Mouse (Mus musculus): ENCODE data around the gene Rbm6. TPM values are rescaled to one million over a fixed set of nuclear protein-coding genes. Genes with fewer than 3 reads are reported as not detected.

The Rbm6 gene
- 10 to 100 TPM; 16.4 to 19.1 TPM for total RNA-seq (2021)
- long read RNA-seq, experiment 1, partial matches to known transcripts = 1 of 8 reads
- long read RNA-seq, experiment 1, other reads (novel, unspliced or antisense) = 4 of 8 reads
- long read RNA-seq, experiment 2, partial matches to known transcripts = 2 of 14 reads
- long read RNA-seq, experiment 2, other reads (novel, unspliced or antisense) = 10 of 14 reads

GRCm38 (mm10) chr9:107873137-107873536 is at the start of gene Rbm6:
Gene Rbm6, minus strand, starts transcription at chr9:107873237.
- DNase-seq = no peak
- intact Hi-C loops (cut with DNase I) = no loop called here

DNA sequence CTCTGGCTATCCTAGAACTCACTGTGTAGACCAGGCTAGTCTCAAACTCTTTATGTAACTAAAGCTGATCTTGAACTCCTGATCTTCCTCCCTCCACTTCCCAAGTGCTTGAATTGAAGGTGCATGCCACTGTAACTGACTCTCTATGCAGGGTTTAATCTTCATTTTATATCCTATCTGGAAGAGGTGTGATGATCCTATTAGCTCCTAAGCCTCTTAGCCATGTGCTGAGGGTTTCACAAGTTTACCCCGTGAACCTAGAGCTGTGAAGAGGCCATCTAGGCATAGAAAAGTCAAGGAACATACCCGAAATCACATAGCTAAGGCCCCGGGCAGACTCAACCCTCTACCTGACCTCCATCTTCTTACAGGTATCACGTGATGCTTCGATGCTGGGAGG is 46.4 kb upstream of the Rbm6 start:
- intact Hi-C loops (cut with DNase I) = no loop called here
- DNase-seq = no peak

DNA sequence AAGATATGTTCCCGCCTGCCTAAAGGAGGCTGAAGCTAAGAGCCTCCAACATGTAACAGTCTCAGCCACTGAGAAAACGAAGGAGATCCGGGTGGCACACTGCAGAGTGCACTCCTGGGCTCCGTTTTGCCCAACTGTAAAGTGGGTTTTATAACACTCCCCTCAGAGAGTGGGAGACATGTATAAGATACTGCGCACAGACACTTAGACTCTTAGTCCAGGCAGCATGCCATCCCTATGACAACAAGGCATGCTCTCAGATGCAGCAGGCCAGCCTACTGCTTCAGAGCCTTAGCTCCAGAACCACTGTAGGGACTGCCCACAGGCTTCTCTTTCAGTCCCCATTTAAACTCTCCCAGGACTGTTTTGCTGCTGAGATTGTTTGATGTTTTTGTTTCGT is 45.8 kb upstream of the Rbm6 start:
- no peak for DNase-seq
- intact Hi-C loops (cut with DNase I) = no loop called here

- DNase-seq = no peak
Measured at GRCm38 (mm10) chr9:107917895-107918608, 45.0 kb upstream of the Rbm6 start.

DNA sequence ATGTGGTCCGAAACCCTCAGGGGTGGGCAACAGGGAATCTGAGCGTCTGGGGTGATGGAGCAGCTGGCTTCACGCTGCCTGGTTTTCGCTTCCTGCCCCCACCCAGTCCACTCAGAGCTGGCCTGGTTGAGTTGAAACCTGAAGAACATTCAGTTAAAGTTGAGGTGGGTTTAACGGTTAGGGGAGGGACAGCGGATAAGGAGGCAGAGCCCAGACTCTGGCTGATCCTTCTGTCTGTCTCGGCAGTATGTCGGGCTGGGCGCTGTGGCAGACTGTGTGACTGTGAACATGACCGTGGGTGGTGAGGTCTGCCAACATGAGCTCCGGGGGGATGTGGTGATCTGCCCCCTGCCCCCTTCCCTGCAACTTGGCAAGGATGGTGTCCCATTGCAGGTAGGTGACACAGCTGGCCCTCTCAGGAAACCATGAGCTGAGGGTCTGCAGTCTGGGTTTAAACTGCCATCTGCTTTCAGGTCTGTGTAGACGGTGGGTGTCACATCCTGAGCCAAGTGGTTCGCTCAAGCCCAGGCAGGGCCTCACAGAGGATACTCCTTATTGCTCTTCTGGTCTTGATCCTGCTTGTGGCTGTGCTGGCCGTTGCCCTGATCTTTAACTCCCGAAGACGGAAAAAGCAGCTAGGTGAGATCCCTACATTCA is 41.9 kb upstream of the Rbm6 start:
- no peak for DNase-seq
- intact Hi-C loops (cut with DNase I) = no loop called here

More at GRCm38 (mm10) chr9:107917895-107918608, 45.0 kb upstream of the Rbm6 start:
- intact Hi-C loops (cut with DNase I) = no loop called here

DNA sequence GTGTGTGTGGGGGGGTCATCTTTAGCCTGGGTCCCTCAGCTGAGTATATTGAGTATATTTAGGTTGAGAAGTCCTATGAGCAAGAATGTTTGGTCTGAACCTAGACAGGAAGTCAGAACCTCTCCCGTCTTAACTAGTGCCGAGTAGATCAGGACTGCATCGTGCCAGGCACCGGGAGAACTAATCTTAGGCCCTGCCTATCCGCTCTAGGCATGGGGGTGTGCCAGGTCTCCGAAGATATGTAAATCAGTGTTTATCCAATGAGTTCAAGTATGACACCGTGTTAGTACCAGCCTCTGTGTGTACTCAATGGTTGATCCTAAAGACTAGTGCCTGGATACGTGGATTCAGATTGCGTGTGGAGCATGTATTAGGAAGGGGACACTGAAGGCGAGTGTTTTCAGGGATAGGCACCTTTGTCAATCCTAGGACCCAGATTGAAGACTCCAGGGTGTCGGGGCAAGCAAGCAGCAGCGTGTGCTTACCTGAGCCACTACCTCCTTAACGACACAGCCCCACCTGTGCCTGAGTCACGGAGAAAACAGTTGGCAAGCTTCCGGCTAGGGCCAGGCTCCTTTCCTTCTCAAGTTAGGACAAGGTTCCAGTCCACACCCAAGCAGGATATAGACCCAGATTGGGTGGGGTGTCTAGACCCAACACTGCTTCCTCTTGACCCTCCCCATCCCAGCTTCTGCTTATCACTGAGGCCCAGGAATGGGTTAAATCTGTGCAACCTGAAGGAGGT is 37.2 kb upstream of the Rbm6 start:
- no peak for DNase-seq
- intact Hi-C loops (cut with DNase I) = loop anchor here (2.0 kb wide), 1 partner anchor 73 kb away; the partner anchor contains the start of gene Gm20661

DNA sequence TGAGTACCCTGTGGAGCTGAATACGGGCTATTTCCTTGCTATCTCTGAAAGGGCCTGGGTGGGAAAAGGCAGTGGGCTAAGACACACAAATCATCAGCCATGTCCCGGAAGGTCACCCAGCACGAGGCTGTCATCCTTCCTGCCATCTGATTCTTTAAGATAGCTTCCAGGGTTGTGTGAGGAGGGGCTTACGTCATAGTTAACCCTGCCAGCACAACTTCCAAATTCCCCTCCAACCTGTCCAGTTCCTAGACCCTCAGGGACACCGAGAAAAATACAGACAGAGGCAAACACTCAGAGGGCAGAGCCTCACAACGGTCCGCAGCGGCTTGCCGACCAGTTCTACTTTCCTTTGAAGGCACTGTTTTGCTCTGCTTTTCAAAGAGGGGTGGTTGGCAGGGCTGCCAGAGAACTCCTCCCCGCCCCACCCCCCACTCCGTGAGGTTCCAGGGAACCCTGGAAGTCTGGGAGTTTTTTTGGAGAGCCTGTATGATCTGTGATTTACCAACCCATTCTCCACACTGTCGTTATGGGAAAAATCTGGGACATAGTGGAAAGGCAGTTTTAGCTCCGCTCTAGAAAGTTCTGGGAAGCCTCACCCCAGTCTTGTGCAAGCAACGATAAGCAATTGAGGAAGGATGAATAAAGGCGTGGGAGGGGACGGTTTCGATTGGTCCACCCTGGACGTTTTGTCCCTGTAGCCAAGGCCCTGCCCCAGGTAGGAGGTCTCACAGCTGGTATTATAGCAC is 35.5 kb upstream of the Rbm6 start:
- DNase-seq = no peak
- intact Hi-C loops (cut with DNase I) = no loop called here

DNA sequence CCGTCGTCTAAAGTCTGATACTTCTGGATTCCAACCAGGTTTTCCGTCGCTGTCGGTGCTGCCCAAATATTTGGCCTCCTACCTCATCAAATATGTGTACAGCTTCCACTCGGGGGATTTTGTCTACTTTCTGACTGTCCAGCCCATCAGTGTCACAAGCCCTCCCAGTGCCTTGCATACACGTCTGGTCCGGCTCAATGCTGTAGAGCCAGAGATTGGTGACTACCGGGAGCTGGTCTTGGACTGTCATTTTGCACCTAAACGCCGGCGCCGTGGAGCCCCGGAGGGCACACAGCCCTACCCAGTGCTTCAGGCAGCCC is 34.7 kb upstream of the Rbm6 start:
- intact Hi-C loops (cut with DNase I) = no loop called here
- no peak for DNase-seq

- intact Hi-C loops (cut with DNase I) = no loop called here
- DNase-seq = peak in 1 of 2 experiments; percentile 32
Measured at GRCm38 (mm10) chr9:107906967-107907800, 34.1 kb upstream of the Rbm6 start.

DNA sequence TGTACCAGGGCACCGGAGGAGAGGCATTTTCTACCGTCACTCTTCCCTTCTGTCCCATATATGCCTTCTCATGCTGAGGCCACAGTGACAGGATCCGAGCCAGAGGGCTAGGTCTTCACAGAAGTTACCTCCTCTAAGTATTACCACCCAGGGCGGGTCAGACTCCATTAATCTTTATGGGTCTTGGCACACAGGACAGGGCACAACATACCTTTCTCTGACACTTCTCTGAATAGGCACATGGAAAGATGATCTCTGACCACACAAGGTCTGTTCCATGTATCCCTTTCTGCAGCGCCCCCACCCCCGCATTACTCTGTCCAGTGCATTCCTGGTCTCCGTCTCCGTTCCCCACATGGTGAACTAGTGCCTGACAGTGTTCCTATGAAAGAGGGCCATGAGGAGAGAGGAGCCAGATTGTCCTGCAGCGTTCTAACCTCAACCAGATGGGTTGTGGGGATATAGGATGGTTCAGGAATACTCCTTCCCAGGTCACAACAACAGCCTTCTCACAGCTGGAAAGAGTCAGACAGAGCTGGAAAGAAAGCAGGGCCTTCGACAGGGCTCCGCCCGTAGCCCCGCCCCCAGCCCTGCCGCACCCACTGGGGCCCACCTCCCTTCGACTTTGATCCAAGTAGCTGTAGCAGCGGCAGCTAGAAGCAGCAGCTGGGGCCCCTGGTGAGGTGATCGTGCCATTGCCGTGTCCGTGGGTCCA is 33.4 kb upstream of the Rbm6 start, which contains the start of gene Mst1r:
Gene Mst1r (plus strand): TSS at position 622 of the 715 bp plus-strand sequence.
- intact Hi-C loops (cut with DNase I) = no loop called here

GRCm38 (mm10) chr9:107904726-107905125 is 31.7 kb upstream of the Rbm6 start:
- intact Hi-C loops (cut with DNase I) = loop anchor here (1.0 to 5.0 kb wide), 3 partner anchors 59 to 162 kb away; partner anchors contain the start of gene Amigo3
- peak; percentile 88 to 89 for DNase-seq

More for the DNA sequence above, 33.4 kb upstream of the Rbm6 start, which contains the start of gene Mst1r:
- DNase-seq = peak; percentile 68 to 79

DNA sequence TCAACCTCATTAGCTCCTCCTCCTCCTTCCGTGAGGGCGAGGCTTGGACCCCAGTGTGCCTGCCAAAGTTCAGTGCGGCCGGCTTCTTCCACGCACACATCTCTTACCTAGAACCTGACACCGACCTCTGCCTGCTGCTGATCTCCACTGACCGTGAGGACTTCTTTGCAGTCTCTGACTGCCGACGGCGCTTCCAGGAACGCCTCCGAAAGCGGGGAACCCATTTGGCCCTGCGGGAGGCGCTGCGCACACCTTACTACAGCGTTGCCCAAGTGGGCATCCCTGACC is 28.5 kb upstream of the Rbm6 start:
- intact Hi-C loops (cut with DNase I) = loop anchor here (5.0 kb wide), 1 partner anchor 151 kb away; the partner anchor contains the start of gene Amigo3
- DNase-seq = no peak

DNA sequence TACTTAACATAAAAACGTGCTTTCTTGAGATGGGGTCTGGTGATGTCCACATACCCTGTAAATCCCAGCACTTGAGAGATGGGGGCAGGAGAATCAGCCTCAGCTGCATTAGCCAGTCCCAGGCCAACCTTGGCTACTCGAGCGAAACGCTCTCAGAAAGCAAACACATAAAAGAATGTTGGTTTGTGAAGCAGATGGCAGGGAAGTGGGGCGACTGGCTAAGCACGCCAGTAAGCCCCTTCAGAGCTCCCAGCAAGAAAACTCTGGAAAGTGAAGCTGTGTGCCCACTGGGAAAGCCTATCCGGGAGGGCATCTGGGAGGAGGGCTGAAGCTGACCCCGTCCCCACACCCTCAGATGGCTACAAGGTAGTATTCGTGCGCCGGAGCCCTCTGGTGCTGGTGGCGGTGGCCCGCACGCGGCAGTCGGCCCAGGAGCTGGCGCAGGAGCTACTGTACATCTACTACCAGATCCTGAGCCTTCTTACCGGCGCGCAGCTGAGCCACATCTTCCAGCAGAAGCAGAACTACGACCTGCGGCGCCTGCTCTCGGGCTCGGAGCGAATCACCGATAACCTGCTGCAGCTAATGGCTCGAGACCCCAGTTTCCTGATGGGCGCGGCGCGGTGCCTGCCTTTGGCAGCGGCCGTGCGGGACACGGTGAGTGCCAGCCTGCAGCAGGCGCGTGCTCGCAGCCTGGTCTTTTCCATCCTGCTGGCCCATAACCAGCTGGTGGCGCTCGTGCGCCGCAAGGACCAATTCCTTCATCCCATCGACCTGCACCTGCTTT is 28.0 kb upstream of the Rbm6 start:
- intact Hi-C loops (cut with DNase I) = loop anchor here (5.0 kb wide), 1 partner anchor 151 kb away; the partner anchor contains the start of gene Amigo3
- no peak for DNase-seq

GRCm38 (mm10) chr9:107899855-107900254 is 26.8 kb upstream of the Rbm6 start:
- intact Hi-C loops (cut with DNase I) = loop anchor here (5.0 kb wide), 1 partner anchor 152 kb away; the partner anchor contains the start of gene Amigo3
- no peak for DNase-seq

DNA sequence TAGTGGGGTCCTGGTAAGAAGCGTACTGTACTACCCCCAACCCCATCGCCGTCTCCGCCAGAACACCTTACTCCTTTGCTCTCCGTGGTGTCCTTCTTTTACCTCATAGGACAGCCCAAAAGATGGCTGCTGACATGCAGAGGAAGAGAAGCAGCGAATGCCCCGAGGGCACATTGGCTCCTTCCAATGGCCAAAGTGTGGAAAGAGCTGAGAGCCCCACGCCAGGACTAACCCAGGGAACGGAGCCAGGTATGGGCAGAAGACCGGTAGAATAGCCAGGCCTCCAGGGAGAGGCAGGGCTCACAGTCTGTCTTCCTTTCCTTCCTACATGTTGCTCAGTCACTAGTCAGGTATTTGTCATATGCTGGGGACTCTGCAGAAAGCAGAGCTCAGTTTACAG is 25.5 kb upstream of the Rbm6 start:
- intact Hi-C loops (cut with DNase I) = no loop called here

DNA sequence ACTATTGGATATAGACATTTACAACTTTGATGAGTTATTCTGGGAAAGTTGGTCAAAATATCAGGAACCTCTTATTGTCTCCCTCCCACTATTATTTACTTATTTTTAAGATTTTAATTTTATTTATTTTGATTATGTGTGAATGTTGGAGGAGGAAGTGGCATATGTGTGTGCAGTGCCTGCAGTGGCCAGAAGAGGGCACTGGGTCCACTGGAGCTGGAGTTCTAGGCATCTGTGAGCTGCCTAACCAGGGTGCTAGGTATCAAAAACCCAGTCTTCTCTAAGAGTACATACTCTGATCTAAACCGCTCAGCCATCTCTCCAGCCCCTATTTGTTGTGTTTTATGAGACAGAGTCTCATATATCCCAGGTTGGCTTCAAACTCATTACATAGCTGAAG is 18.0 kb upstream of the Rbm6 start:
- DNase-seq = no peak
- intact Hi-C loops (cut with DNase I) = no loop called here

More for the DNA sequence above, 25.5 kb upstream of the Rbm6 start:
- DNase-seq = no peak

DNA sequence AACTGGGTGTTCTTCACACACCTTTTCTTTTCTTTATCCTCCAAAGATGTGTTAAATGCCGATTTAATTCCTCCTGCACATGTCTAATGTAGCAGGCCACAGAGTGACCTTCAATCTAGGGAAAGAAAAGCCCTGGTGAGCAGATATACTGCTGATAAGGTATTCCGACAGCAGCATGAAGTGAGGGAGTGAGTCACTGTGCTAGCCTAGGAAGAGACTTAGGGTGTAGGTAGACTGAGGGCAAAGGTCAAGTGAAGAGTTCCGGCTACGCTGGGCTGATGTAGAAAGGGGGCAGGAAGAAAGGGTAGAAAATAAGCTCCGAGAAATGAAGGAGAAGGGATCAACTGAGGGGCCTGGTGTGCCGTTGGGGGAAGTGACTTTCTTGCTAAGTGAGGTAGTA is 17.2 kb upstream of the Rbm6 start:
- intact Hi-C loops (cut with DNase I) = no loop called here
- DNase-seq = no peak

Measured in gastrocnemius, postnatal 36 days (tissue).